Mouse (Mus musculus) lung, adult 2 months (tissue): ENCODE measurements around the gene Gmppa.

Experiments used
- CTCF ChIP-seq: fragments of 200-500 bp; IDR thresholded peaks from 2 replicates; pipeline ENCODE4 v1.5.1; 2011; ENCODE audit warnings: mild to moderate bottlenecking, low read length, control low read depth; ENCODE audit not compliant: insufficient read depth
- POLR2A ChIP-seq: fragments of 200-500 bp; IDR thresholded peaks from 2 replicates; pipeline ENCODE4 v1.6.1; 2011; ENCODE audit warnings: low read depth, mild to moderate bottlenecking, control low read depth, low read length, borderline replicate concordance; ENCODE audit errors: extremely low read depth

GRCm38 (mm10) chr1:75467215-75467927 lies 31.6 kb downstream of the Gmppa start:
- TF ChIP-seq CTCF (peak; percentile 77), POLR2A (no peak)
